Comparison of ENCODE assay signal across 9 mouse cellular contexts in genomic region chr15:96132636-96133035, GRCm38 (mm10).
DNase-seq lines count a peak whose midpoint lies in the region; ATAC-seq and TF ChIP-seq lines count a peak whose summit lies in the region.
"Had no signal": no experiment of that assay in that cellular context is flagged by ENCODE, and none has a peak within 500 bp of the region (broad histone marks: within the 10 kb centered on the region; RNA-seq: fewer than 3 reads in every experiment).

No protein-coding gene starts in this region.

- H3K9me3 ChIP-seq in liver, postnatal 0 days (ENCODE audit: low read length), result no peaks in the 10 kb centered on the region
- H3K9me3 ChIP-seq: limb, embryonic 12.5 days had no signal

- no peak overlapping the region for H3K9ac ChIP-seq in liver, postnatal 0 days (replicated peaks)
- H3K9ac ChIP-seq: limb, embryonic 12.5 days had no signal

- WGBS in liver, postnatal 0 days (ENCODE audit: insufficient replicate concordance), result 61% methylated on average over 3 of the region's 3 CpGs
- whole genome bisulfite sequencing in cerebellum, adult 2 months, result 12% methylated on average over 3 of the region's 3 CpGs

- TF ChIP-seq EP300 in liver, postnatal 0 days (IDR thresholded peaks at IDR 0.05; ENCODE audit: low read depth), result no peak

- ATAC-seq in liver, postnatal 0 days, result no peak

- no peak for TF ChIP-seq POLR2A in cerebellum, adult 2 months (IDR thresholded peaks at IDR 0.05; ENCODE audit: borderline replicate concordance, insufficient read depth, low read length)

- no peak overlapping the region for H3K4me3 ChIP-seq in liver, postnatal 0 days (ENCODE audit: low read depth, low read length)
- H3K4me3 ChIP-seq in cerebellum, adult 2 months (replicated peaks; ENCODE audit: insufficient read depth, low read depth, low read length), result no peak overlapping the region
- H3K4me3 ChIP-seq: limb, embryonic 12.5 days had no signal

- no peaks in the 10 kb centered on the region for H3K27me3 ChIP-seq in liver, postnatal 0 days (ENCODE audit: insufficient read depth, low read length)
- no peaks in the 10 kb centered on the region for H3K27me3 ChIP-seq in cerebellum, adult 2 months (ENCODE audit: control insufficient read depth, insufficient read depth, low read length)
- H3K27me3 ChIP-seq: limb, embryonic 12.5 days had no signal

- H3K4me1 ChIP-seq in liver, postnatal 0 days (ENCODE audit: insufficient read depth), result no peaks in the 10 kb centered on the region
- no peaks in the 10 kb centered on the region; the same call in 1 of the 2 replicates for H3K4me1 ChIP-seq in cerebellum, adult 2 months (ENCODE audit: control insufficient read depth, insufficient read depth, low read length)

- no peaks in the 10 kb centered on the region for H3K36me3 ChIP-seq in liver, postnatal 0 days (replicated peaks; ENCODE audit: insufficient read depth, low read length)
- H3K36me3 ChIP-seq: limb, embryonic 12.5 days had no signal

- peak; percentile 2 for DNase-seq in heart, adult 8-10 months (ENCODE audit: low spot score)
- DNase-seq in heart, postnatal 25 days (ENCODE audit: low spot score), result no peak
- peak; percentile 53 for DNase-seq in MN1 (ENCODE audit: low spot score)
- peak; percentile 2 to 10 for DNase-seq in heart, adult 9 months (ENCODE audit: low spot score in 2 of 2)
- DNase-seq in left cerebral cortex, postnatal 4 days, result peak; percentile 37
- no peak for DNase-seq in liver, postnatal 0 days
- no peak for DNase-seq in spleen, postnatal 14 days (ENCODE audit: low spot score in 2 of 2)
- no peak for DNase-seq in cerebellum, adult 2 months

- TF ChIP-seq CTCF in liver, postnatal 0 days (IDR thresholded peaks at IDR 0.05; ENCODE audit: low read depth), result no peak
- TF ChIP-seq CTCF in cerebellum, adult 2 months (IDR thresholded peaks at IDR 0.05; ENCODE audit: borderline replicate concordance, insufficient read depth, low read depth, low read length), result no peak

- no peak overlapping the region for H3K4me2 ChIP-seq in liver, postnatal 0 days (ENCODE audit: low read depth, low read length)
- H3K4me2 ChIP-seq: limb, embryonic 12.5 days had no signal

- H3K27ac ChIP-seq in liver, postnatal 0 days (ENCODE audit: low read depth), result no peak overlapping the region
- no peak overlapping the region for H3K27ac ChIP-seq in cerebellum, adult 2 months (ENCODE audit: insufficient read depth, low read length)
- H3K27ac ChIP-seq: limb, embryonic 12.5 days had no signal

- intact Hi-C loops in heart, postnatal 25 days (cut with DNase I), result no loop called here
- intact Hi-C loops in left cerebral cortex, postnatal 4 days (cut with DNase I), result no loop called here

Comparison
In these comparisons a context has a peak if more than half of its experiments do, and no peak if none do; other contexts are left out.
1. DNase-seq: peak in heart, adult 8-10 months (single experiment), MN1 (single experiment), heart, adult 9 months (2 of 2) and left cerebral cortex, postnatal 4 days (single experiment); none in heart, postnatal 25 days (single experiment), liver, postnatal 0 days (single experiment), spleen, postnatal 14 days (0 of 2) and cerebellum, adult 2 months (0 of 2).